Mouse (Mus musculus): ENCODE measurements around the gene Vsig1.

- TF ChIP-seq CTCF (conservative IDR thresholded peaks at IDR 0.05; ENCODE audit: insufficient read depth, insufficient read length, low read depth, low read length) (no peak), POLR2A (IDR thresholded peaks at IDR 0.05; ENCODE audit: low read depth, low read length) (no peak)
Observed at GRCm38 (mm10) chrX:140956959-140957358, 49.6 kb downstream of the Vsig1 start.

Data from kidney, adult 2 months (tissue).